Mouse (Mus musculus) bone marrow, adult 2 months (tissue): ENCODE measurements around the gene Lpcat3.

Experiments used
- CTCF ChIP-seq: fragments of 200-500 bp; IDR thresholded peaks from 2 replicates; pipeline ENCODE4 v1.5.1; 2011; ENCODE audit warnings: low read length, control low read depth; ENCODE audit not compliant: control insufficient read depth, insufficient read depth
- POLR2A ChIP-seq: fragments of 200-500 bp; IDR thresholded peaks from 2 replicates; pipeline ENCODE4 v1.6.1; 2011; ENCODE audit warnings: low read depth, mild to moderate bottlenecking, control low read depth, low read length, borderline replicate concordance; ENCODE audit not compliant: control insufficient read depth

GRCm38 (mm10) chr6:124718703-124719102 lies 55.9 kb downstream of the Lpcat3 start:
- TF ChIP-seq CTCF (no peak), POLR2A (no peak)
